Mouse (Mus musculus): ENCODE data around the gene Rec114. TPM values are rescaled to one million over a fixed set of nuclear protein-coding genes. Genes with fewer than 3 reads are reported as not detected.

Rec114 gene
- polyA plus RNA-seq, 1 experiment from 2014 or later, result 2.8 TPM

GRCm38 (mm10) chr9:58722151-58722550 lies 21.6 kb downstream of the Rec114 start:
- no peak for ATAC-seq (ENCODE audit: low FRiP score)
- no peak for DNase-seq (ENCODE audit: low spot score)
- no peaks in the 10 kb centered on the region for H3K9me3 ChIP-seq (ENCODE audit: control insufficient read depth, low read length)
- no peak overlapping the region for H3K4me3 ChIP-seq (replicated peaks; ENCODE audit: low read length)
- H3K27me3 ChIP-seq (ENCODE audit: control insufficient read depth, insufficient read depth, low read length), result no peaks in the 10 kb centered on the region
- H3K27ac ChIP-seq, result no peak overlapping the region
- no peaks in the 10 kb centered on the region for H3K36me3 ChIP-seq (replicated peaks; ENCODE audit: control insufficient read depth, insufficient read depth)
- WGBS, result 90% methylated on average over 5 of the region's 5 CpGs
- no peak overlapping the region for H3K4me2 ChIP-seq (replicated peaks)
- H3K9ac ChIP-seq, result no peak overlapping the region
- no peaks in the 10 kb centered on the region for H3K4me1 ChIP-seq (replicated peaks; ENCODE audit: control insufficient read depth, insufficient read depth, low read length)

- H3K9me3 ChIP-seq (ENCODE audit: control insufficient read depth, low read length), result no peaks in the 10 kb centered on the region
- H3K4me1 ChIP-seq (replicated peaks; ENCODE audit: control insufficient read depth, insufficient read depth, low read length), result no peaks in the 10 kb centered on the region
- H3K27ac ChIP-seq, result no peak overlapping the region
- DNase-seq (ENCODE audit: low spot score) (no peak), ATAC-seq (ENCODE audit: low FRiP score) (no peak)
- no peak overlapping the region for H3K9ac ChIP-seq
- H3K4me2 ChIP-seq (replicated peaks), result no peak overlapping the region
- no peaks in the 10 kb centered on the region for H3K36me3 ChIP-seq (replicated peaks; ENCODE audit: control insufficient read depth, insufficient read depth)
- WGBS, result 81% methylated on average over 7 of the region's 7 CpGs
- no peaks in the 10 kb centered on the region for H3K27me3 ChIP-seq (ENCODE audit: control insufficient read depth, insufficient read depth, low read length)
- H3K4me3 ChIP-seq (replicated peaks; ENCODE audit: low read length), result no peak overlapping the region
These were observed 22.7 kb downstream of the Rec114 start for GRCm38 (mm10) chr9:58721021-58721420.

GRCm38 (mm10) chr9:58720167-58720566 lies 23.6 kb downstream of the Rec114 start:
- DNase-seq (ENCODE audit: low spot score) (no peak), ATAC-seq (ENCODE audit: low FRiP score) (no peak)
- Histone ChIP-seq H3K9ac (no peak overlapping the region), H3K27ac (no peak overlapping the region), H3K4me3 (replicated peaks; ENCODE audit: low read length) (no peak overlapping the region), H3K4me1 (replicated peaks; ENCODE audit: control insufficient read depth, insufficient read depth, low read length) (no peaks in the 10 kb centered on the region), H3K4me2 (replicated peaks) (no peak overlapping the region), H3K36me3 (replicated peaks; ENCODE audit: control insufficient read depth, insufficient read depth) (no peaks in the 10 kb centered on the region), H3K27me3 (ENCODE audit: control insufficient read depth, insufficient read depth, low read length) (no peaks in the 10 kb centered on the region), H3K9me3 (ENCODE audit: control insufficient read depth, low read length) (no peaks in the 10 kb centered on the region)
- WGBS, result 86% methylated on average over 4 of the region's 4 CpGs

GRCm38 (mm10) chr9:58719471-58719870 lies 24.3 kb downstream of the Rec114 start:
- Histone ChIP-seq H3K9ac (no peak overlapping the region), H3K27ac (no peak overlapping the region), H3K9me3 (ENCODE audit: control insufficient read depth, low read length) (no peaks in the 10 kb centered on the region), H3K36me3 (replicated peaks; ENCODE audit: control insufficient read depth, insufficient read depth) (no peaks in the 10 kb centered on the region), H3K4me2 (replicated peaks) (no peak overlapping the region), H3K27me3 (ENCODE audit: control insufficient read depth, insufficient read depth, low read length) (no peaks in the 10 kb centered on the region), H3K4me1 (replicated peaks; ENCODE audit: control insufficient read depth, insufficient read depth, low read length) (no peaks in the 10 kb centered on the region), H3K4me3 (replicated peaks; ENCODE audit: low read length) (no peak overlapping the region)
- 66% methylated on average over 5 of the region's 5 CpGs for WGBS
- DNase-seq (ENCODE audit: low spot score) (no peak), ATAC-seq (ENCODE audit: low FRiP score) (no peak)

- 97% methylated on average over 3 of the region's 3 CpGs for WGBS
- H3K27me3 ChIP-seq (ENCODE audit: control insufficient read depth, insufficient read depth, low read length), result no peaks in the 10 kb centered on the region
These were observed 24.8 kb downstream of the Rec114 start for GRCm38 (mm10) chr9:58718964-58719363.

GRCm38 (mm10) chr9:58716886-58717285 lies 26.9 kb downstream of the Rec114 start:
- H3K36me3 ChIP-seq (replicated peaks; ENCODE audit: control insufficient read depth, insufficient read depth), result no peaks in the 10 kb centered on the region
- no peak for ATAC-seq (ENCODE audit: low FRiP score)
- no peak overlapping the region for H3K4me3 ChIP-seq (replicated peaks; ENCODE audit: low read length)
- DNase-seq (ENCODE audit: low spot score), result no peak
- H3K4me1 ChIP-seq (replicated peaks; ENCODE audit: control insufficient read depth, insufficient read depth, low read length), result no peaks in the 10 kb centered on the region
- H3K9me3 ChIP-seq (ENCODE audit: control insufficient read depth, low read length), result no peaks in the 10 kb centered on the region
- H3K27me3 ChIP-seq (ENCODE audit: control insufficient read depth, insufficient read depth, low read length), result no peaks in the 10 kb centered on the region
- H3K9ac ChIP-seq, result no peak overlapping the region
- H3K27ac ChIP-seq, result no peak overlapping the region
- H3K4me2 ChIP-seq (replicated peaks), result no peak overlapping the region
- 64% methylated on average over 2 of the region's 2 CpGs for WGBS

More at GRCm38 (mm10) chr9:58718964-58719363, 24.8 kb downstream of the Rec114 start:
- no peaks in the 10 kb centered on the region for H3K9me3 ChIP-seq (ENCODE audit: control insufficient read depth, low read length)
- H3K36me3 ChIP-seq (replicated peaks; ENCODE audit: control insufficient read depth, insufficient read depth), result no peaks in the 10 kb centered on the region
- H3K4me1 ChIP-seq (replicated peaks; ENCODE audit: control insufficient read depth, insufficient read depth, low read length), result no peaks in the 10 kb centered on the region
- H3K4me2 ChIP-seq (replicated peaks), result no peak overlapping the region
- ATAC-seq (ENCODE audit: low FRiP score) (no peak), DNase-seq (ENCODE audit: low spot score) (no peak)
- H3K27ac ChIP-seq, result no peak overlapping the region
- no peak overlapping the region for H3K4me3 ChIP-seq (replicated peaks; ENCODE audit: low read length)
- H3K9ac ChIP-seq, result no peak overlapping the region

GRCm38 (mm10) chr9:58710642-58711041 lies 33.1 kb downstream of the Rec114 start:
- Histone ChIP-seq H3K4me2 (replicated peaks) (no peak overlapping the region), H3K4me3 (replicated peaks; ENCODE audit: low read length) (no peak overlapping the region), H3K9ac (no peak overlapping the region), H3K27me3 (ENCODE audit: control insufficient read depth, insufficient read depth, low read length) (no peaks in the 10 kb centered on the region), H3K36me3 (replicated peaks; ENCODE audit: control insufficient read depth, insufficient read depth) (no peaks in the 10 kb centered on the region), H3K4me1 (replicated peaks; ENCODE audit: control insufficient read depth, insufficient read depth, low read length) (no peaks in the 10 kb centered on the region), H3K27ac (no peak overlapping the region), H3K9me3 (ENCODE audit: control insufficient read depth, low read length) (no peaks in the 10 kb centered on the region)
- no peak for ATAC-seq (ENCODE audit: low FRiP score)
- no peak for DNase-seq (ENCODE audit: low spot score)
- WGBS, result 74% methylated on average over 7 of the region's 7 CpGs

GRCm38 (mm10) chr9:58709939-58710338 lies 33.8 kb downstream of the Rec114 start:
- DNase-seq (ENCODE audit: low spot score) (peak; percentile 52), ATAC-seq (ENCODE audit: low FRiP score) (no peak)
- H3K4me3 ChIP-seq (replicated peaks; ENCODE audit: low read length), result no peak overlapping the region
- no peak overlapping the region for H3K4me2 ChIP-seq (replicated peaks)
- H3K36me3 ChIP-seq (replicated peaks; ENCODE audit: control insufficient read depth, insufficient read depth), result no peaks in the 10 kb centered on the region
- WGBS, result 13% methylated on average over 2 of the region's 2 CpGs
- no peak overlapping the region for H3K9ac ChIP-seq
- H3K27me3 ChIP-seq (ENCODE audit: control insufficient read depth, insufficient read depth, low read length), result no peaks in the 10 kb centered on the region
- H3K27ac ChIP-seq, result no peak overlapping the region
- no peaks in the 10 kb centered on the region for H3K9me3 ChIP-seq (ENCODE audit: control insufficient read depth, low read length)
- no peaks in the 10 kb centered on the region for H3K4me1 ChIP-seq (replicated peaks; ENCODE audit: control insufficient read depth, insufficient read depth, low read length)

GRCm38 (mm10) chr9:58707796-58708195 lies 36.0 kb downstream of the Rec114 start:
- WGBS, result 88% methylated on average over 11 of the region's 11 CpGs
- DNase-seq (ENCODE audit: low spot score), result no peak
- Histone ChIP-seq H3K27me3 (ENCODE audit: control insufficient read depth, insufficient read depth, low read length) (no peaks in the 10 kb centered on the region), H3K4me2 (replicated peaks) (no peak overlapping the region), H3K27ac (no peak overlapping the region), H3K9ac (no peak overlapping the region), H3K4me3 (replicated peaks; ENCODE audit: low read length) (no peak overlapping the region), H3K4me1 (replicated peaks; ENCODE audit: control insufficient read depth, insufficient read depth, low read length) (no peaks in the 10 kb centered on the region), H3K9me3 (ENCODE audit: control insufficient read depth, low read length) (no peaks in the 10 kb centered on the region), H3K36me3 (replicated peaks; ENCODE audit: control insufficient read depth, insufficient read depth) (no peaks in the 10 kb centered on the region)
- ATAC-seq (ENCODE audit: low FRiP score), result no peak

GRCm38 (mm10) chr9:58706024-58706423 lies 37.7 kb downstream of the Rec114 start:
- no peaks in the 10 kb centered on the region for H3K4me1 ChIP-seq (replicated peaks; ENCODE audit: control insufficient read depth, insufficient read depth, low read length)

More at GRCm38 (mm10) chr9:58706024-58706423, 37.7 kb downstream of the Rec114 start:
- ATAC-seq (ENCODE audit: low FRiP score), result no peak
- WGBS, result 86% methylated on average over 7 of the region's 7 CpGs
- H3K9me3 ChIP-seq (ENCODE audit: control insufficient read depth, low read length), result no peaks in the 10 kb centered on the region
- H3K4me3 ChIP-seq (replicated peaks; ENCODE audit: low read length), result no peak overlapping the region
- no peaks in the 10 kb centered on the region for H3K36me3 ChIP-seq (replicated peaks; ENCODE audit: control insufficient read depth, insufficient read depth)
- H3K27me3 ChIP-seq (ENCODE audit: control insufficient read depth, insufficient read depth, low read length), result no peaks in the 10 kb centered on the region
- DNase-seq (ENCODE audit: low spot score), result no peak
- H3K9ac ChIP-seq, result no peak overlapping the region
- no peak overlapping the region for H3K4me2 ChIP-seq (replicated peaks)
- no peak overlapping the region for H3K27ac ChIP-seq

Measured in hindbrain, embryonic 14.5 days (tissue).